Mouse (Mus musculus) hindbrain, postnatal 0 days (tissue): ENCODE data around the gene Itgam. TPM values are rescaled to one million over a fixed set of nuclear protein-coding genes. Genes with fewer than 3 reads are reported as not detected.
"Not testable (repeated sequence)": the region's sequence is repeated elsewhere in the genome, so short reads cannot be mapped to it uniquely, and the experiment has no call there.

Experiments used
- ATAC-seq: fragments of 200-750 bp; cut with Nextera tagmentation; 2 replicates; pipeline ENCODE4 v1.8.0; 2017; ENCODE audit warnings: mild to moderate bottlenecking, moderate TSS enrichment, moderate library complexity
- DNase-seq: peaks from one replicate; pipeline ENCODE4 v3.0.0-alpha.2; 2015; ENCODE audit warnings: low spot score
- H3K27ac ChIP-seq: fragments of 300-500 bp; sonication (generic); 2 replicates; pipeline ENCODE4 v1.5.1; 2014; ENCODE audit warnings: mild to moderate bottlenecking
- H3K27me3 ChIP-seq: fragments of 300-500 bp; sonication (generic); 2 replicates; pipeline ENCODE4 v1.6.1; 2014; ENCODE audit warnings: low read length, mixed read lengths; ENCODE audit not compliant: insufficient read depth
- H3K36me3 ChIP-seq: fragments of 300-500 bp; sonication (generic); 2 replicates; pipeline ENCODE4 v1.6.1; 2014; ENCODE audit warnings: low read length, mixed read lengths; ENCODE audit not compliant: insufficient read depth
- H3K4me1 ChIP-seq: fragments of 300-500 bp; sonication (generic); 2 replicates; pipeline ENCODE4 v1.6.1; 2014; ENCODE audit warnings: antibody characterized with exemption, low read length, mixed read lengths; ENCODE audit not compliant: insufficient read depth
- H3K4me2 ChIP-seq: fragments of 300-500 bp; sonication (generic); 2 replicates; pipeline ENCODE4 v1.6.1; 2014; ENCODE audit warnings: low read depth, mild to moderate bottlenecking, low read length, moderate library complexity, mixed read lengths
- H3K4me3 ChIP-seq: fragments of 300-500 bp; sonication (generic); 2 replicates; pipeline ENCODE4 v1.5.1; 2014; ENCODE audit warnings: low read length
- H3K9ac ChIP-seq: fragments of 300-500 bp; sonication (generic); replicated peaks from 2 replicates; pipeline ENCODE4 v1.6.1; 2014; ENCODE audit warnings: mild to moderate bottlenecking, low read length, moderate library complexity, mixed read lengths
- H3K9me3 ChIP-seq: fragments of 300-500 bp; sonication (generic); 2 replicates; pipeline ENCODE4 v1.6.1; 2016; ENCODE audit warnings: low read length, mixed read lengths
- CTCF ChIP-seq: IDR thresholded peaks from 2 replicates; pipeline ENCODE4 v1.5.1; 2016; ENCODE audit warnings: antibody characterized with exemption, control low read depth, low read depth
- WGBS: fragments of 180-500 bp; shearing (Covaris S2); extraction: QIAGEN DNeasy Blood & Tissue Kit; methylation state at CpG from one replicate; pipeline ENCODE4 v1.1.7; 2014; 5-methylcytosine and 5-hydroxymethylcytosine counted together
- polyA plus RNA-seq: library from polyadenylated mRNA; unstranded; fragments of >200 nt; fragmentation: Nextera tagmentation; extraction: Ambion mirVana; gene quantifications from 2 replicates; pipeline ENCODE4 v1.2.1, GENCODE M21; 2015
- total RNA-seq: library from RNA; depleted of rRNA; stranded (reverse); fragments of >200 nt; gene quantifications from 2 replicates; pipeline ENCODE4 v1.2.3, GENCODE M21; 2014; rRNA removed

Itgam gene
- total RNA-seq (2.6 and 3.2 TPM in 2 replicates), polyA plus RNA-seq (1.2 and 1.3 TPM in 2 replicates)

GRCm38 (mm10) chr7:128062456-128062855, at the start of gene Itgam, which contains the start of gene Gm49368:
Gene Itgam, plus strand, starts transcription at chr7:128062640.
Gene Gm49368, plus strand, starts transcription at chr7:128062683.
- no peak for TF ChIP-seq CTCF
- no peak for ATAC-seq
- WGBS: 93% methylated on average over 7 of the region's 7 CpGs
- H3K27ac ChIP-seq: no peak within 1 kb of the TSS
- H3K27me3 ChIP-seq: no peaks in the 10 kb centered on the region
- H3K4me1 ChIP-seq: no peaks in the 10 kb centered on the region
- H3K4me3 ChIP-seq: no peak within 1 kb of the TSS
- DNase-seq: no peak
- no peak within 1 kb of the TSS for H3K4me2 ChIP-seq
- H3K36me3 ChIP-seq: no peaks in the 10 kb centered on the region
- no peak within 1 kb of the TSS for H3K9ac ChIP-seq
- no peaks in the 10 kb centered on the region for H3K9me3 ChIP-seq

GRCm38 (mm10) chr7:128013116-128013515, 49.3 kb upstream of the Itgam start:
- H3K4me3 ChIP-seq: no peak overlapping the region
- DNase-seq (no peak), ATAC-seq (no peak)
- no peak overlapping the region for H3K4me2 ChIP-seq
- TF ChIP-seq CTCF: no peak
- H3K9ac ChIP-seq: no peak overlapping the region
- H3K27me3 ChIP-seq: no peaks in the 10 kb centered on the region
- no peaks in the 10 kb centered on the region for H3K4me1 ChIP-seq
- no peaks in the 10 kb centered on the region for H3K9me3 ChIP-seq
- no peak overlapping the region for H3K27ac ChIP-seq
- WGBS: 92% methylated on average over 13 of the region's 13 CpGs
- H3K36me3 ChIP-seq: no peaks in the 10 kb centered on the region

GRCm38 (mm10) chr7:128016134-128016533, 46.3 kb upstream of the Itgam start:
- H3K27ac ChIP-seq, H3K36me3 ChIP-seq, H3K9me3 ChIP-seq, H3K4me2 ChIP-seq, DNase-seq, H3K4me1 ChIP-seq, H3K4me3 ChIP-seq, H3K27me3 ChIP-seq, ATAC-seq, H3K9ac ChIP-seq: not testable (repeated sequence)
- 85% methylated on average over 5 of the region's 5 CpGs for WGBS

GRCm38 (mm10) chr7:128016650-128017049, 45.8 kb upstream of the Itgam start:
- no peak overlapping the region for H3K27ac ChIP-seq
- DNase-seq (no peak), ATAC-seq (no peak)
- H3K36me3 ChIP-seq: no peaks in the 10 kb centered on the region
- no peak overlapping the region for H3K4me3 ChIP-seq
- no peak overlapping the region for H3K4me2 ChIP-seq
- no peaks in the 10 kb centered on the region for H3K27me3 ChIP-seq
- no peaks in the 10 kb centered on the region for H3K9me3 ChIP-seq
- H3K4me1 ChIP-seq: no peaks in the 10 kb centered on the region
- WGBS: 83% methylated on average over 6 of the region's 6 CpGs
- TF ChIP-seq CTCF: no peak
- H3K9ac ChIP-seq: no peak overlapping the region

GRCm38 (mm10) chr7:128018275-128018674, 44.2 kb upstream of the Itgam start:
- no peak for TF ChIP-seq CTCF
- Histone ChIP-seq H3K27me3 (no peaks in the 10 kb centered on the region), H3K4me1 (no peaks in the 10 kb centered on the region), H3K9me3 (no peaks in the 10 kb centered on the region), H3K27ac (no peak overlapping the region), H3K4me3 (no peak overlapping the region), H3K9ac (no peak overlapping the region), H3K4me2 (no peak overlapping the region), H3K36me3 (no peaks in the 10 kb centered on the region)
- WGBS: 93% methylated on average over 3 of the region's 3 CpGs
- ATAC-seq (no peak), DNase-seq (no peak)

- Histone ChIP-seq H3K4me1 (no peaks in the 10 kb centered on the region), H3K4me3 (no peak overlapping the region), H3K9me3 (no peaks in the 10 kb centered on the region), H3K27ac (no peak overlapping the region), H3K27me3 (no peaks in the 10 kb centered on the region), H3K9ac (no peak overlapping the region), H3K36me3 (no peaks in the 10 kb centered on the region), H3K4me2 (no peak overlapping the region)
- TF ChIP-seq CTCF: no peak
- DNase-seq: no peak
- no peak for ATAC-seq
- WGBS: 82% methylated on average over 2 of the region's 2 CpGs
Measured at GRCm38 (mm10) chr7:128019187-128019586, 43.3 kb upstream of the Itgam start.

GRCm38 (mm10) chr7:128022974-128023373, 39.5 kb upstream of the Itgam start:
- no peak overlapping the region for H3K4me3 ChIP-seq
- ATAC-seq (no peak), DNase-seq (no peak)
- no peak overlapping the region for H3K4me2 ChIP-seq
- H3K27me3 ChIP-seq: no peaks in the 10 kb centered on the region
- WGBS: 66% methylated on average over 8 of the region's 8 CpGs
- H3K36me3 ChIP-seq: no peaks in the 10 kb centered on the region
- TF ChIP-seq CTCF: peak; percentile 51
- H3K27ac ChIP-seq: no peak overlapping the region
- no peak overlapping the region for H3K9ac ChIP-seq
- H3K4me1 ChIP-seq: no peaks in the 10 kb centered on the region
- no peaks in the 10 kb centered on the region for H3K9me3 ChIP-seq
